Mouse (Mus musculus) retina, postnatal 1 day (tissue): ENCODE data around the gene Arhgap18.
A peak's percentile ranks its signal among the peaks of the same experiment; 100 is the strongest.

ENCODE experiments used
- DNase-seq: peaks from one replicate; pipeline ENCODE4 v3.0.0-alpha.2; 2012

Arhgap18 gene

GRCm38 (mm10) chr10:26780581-26780980 is 27.4 kb downstream of the Arhgap18 start:
- DNase-seq = no peak

DNA sequence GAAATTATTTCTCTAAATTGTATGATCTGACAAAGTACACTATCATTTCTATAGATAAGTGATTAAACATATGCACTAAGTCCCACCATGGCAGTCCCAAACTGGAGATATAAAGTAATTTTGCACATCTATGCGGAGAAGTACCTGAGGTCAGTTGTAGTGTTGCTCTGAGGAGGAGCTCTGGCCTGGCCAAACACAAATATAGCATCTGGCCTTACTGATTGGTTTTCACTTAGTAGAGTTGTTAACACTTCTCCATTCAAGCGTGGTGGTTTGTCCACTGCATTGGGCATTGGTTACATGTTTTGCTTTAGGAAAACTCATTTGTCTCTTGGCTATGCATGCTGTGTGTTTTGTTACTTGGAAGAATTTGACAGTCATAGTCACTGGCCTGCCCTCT is 36.5 kb downstream of the Arhgap18 start:
- DNase-seq = no peak

- DNase-seq = no peak
Measured at GRCm38 (mm10) chr10:26791810-26792209, 38.6 kb downstream of the Arhgap18 start.

- DNase-seq = no peak
Measured at GRCm38 (mm10) chr10:26793013-26793412, 39.8 kb downstream of the Arhgap18 start.

- no peak for DNase-seq
Measured at GRCm38 (mm10) chr10:26796432-26797286, 43.4 kb downstream of the Arhgap18 start.

GRCm38 (mm10) chr10:26797287-26797672 is 44.1 kb downstream of the Arhgap18 start:
- no peak for DNase-seq

DNA sequence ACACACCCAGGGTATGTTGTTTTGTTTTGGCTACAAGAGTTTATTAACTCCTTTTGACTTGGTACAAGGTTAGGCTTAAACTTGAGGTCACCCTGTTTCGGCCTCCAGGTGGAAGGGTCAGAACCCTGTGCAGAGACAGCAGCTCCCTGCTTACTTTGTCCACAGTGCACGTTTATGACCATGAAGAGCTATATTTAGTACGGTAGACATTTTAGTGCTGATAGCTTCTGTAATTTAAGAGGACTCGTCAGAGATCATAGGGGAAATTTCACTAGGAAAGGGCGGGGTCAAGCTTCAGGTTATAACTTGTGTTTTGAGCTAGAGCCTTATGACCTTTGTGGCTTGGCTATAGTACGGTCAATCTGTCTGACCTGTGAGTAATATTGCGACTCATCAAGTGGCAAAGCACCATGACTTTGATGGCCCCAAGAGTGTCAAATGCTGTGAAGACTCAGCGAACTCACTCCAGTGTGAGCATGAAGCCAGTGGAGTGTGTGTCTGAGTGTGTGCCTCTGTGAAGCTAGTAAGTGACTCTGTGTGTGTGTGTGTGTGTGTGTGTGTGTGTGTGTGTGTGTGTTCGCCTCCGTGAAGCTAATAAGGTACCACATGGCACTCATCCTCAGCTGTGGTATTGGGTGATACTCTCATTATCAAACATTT is 45.7 kb downstream of the Arhgap18 start:
- DNase-seq = no peak

DNA sequence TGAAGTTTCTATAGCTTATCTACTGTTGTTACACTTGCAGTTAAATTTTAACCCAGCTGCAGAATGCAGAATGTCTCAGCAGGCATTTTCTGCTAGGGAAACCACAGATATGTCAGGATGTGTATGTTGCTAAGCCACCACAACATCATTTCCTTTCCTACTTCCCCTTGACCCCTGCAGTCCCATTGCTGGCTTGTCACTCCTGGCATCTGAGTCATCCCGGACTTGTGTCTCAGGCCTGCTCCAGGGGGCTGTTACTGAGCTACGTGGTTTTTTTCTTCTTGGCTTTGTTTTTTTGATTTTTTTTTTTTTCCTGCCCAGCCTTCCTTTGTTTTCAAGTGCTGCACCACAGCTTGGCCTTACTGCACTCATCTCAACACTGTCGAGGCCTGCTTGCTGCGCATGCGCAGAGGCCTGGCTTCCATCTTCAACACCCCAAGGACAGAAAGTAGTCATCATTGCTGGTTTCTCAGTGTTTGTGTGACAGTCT is 46.4 kb downstream of the Arhgap18 start:
- DNase-seq = no peak

- DNase-seq = no peak
Measured at GRCm38 (mm10) chr10:26804351-26804983, 51.2 kb downstream of the Arhgap18 start.

DNA sequence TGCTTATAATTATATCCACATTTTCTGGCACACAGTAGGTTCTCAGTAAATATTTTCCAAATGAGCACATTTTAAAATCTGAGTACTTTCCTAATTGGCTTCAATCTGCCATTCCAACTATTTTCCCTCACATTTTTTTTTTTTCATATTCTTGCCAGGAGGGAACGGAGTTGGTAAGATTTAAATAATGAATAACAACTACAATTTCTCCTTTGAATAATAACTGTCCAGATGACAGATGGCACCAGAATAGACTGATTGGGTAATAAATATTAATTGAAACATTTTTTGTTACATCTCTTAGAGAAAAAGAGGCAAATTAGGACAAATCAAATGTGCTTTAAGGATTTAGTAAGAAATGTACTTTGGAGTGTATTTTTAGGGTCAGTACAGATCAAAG is 51.8 kb downstream of the Arhgap18 start:
- no peak for DNase-seq

GRCm38 (mm10) chr10:26806092-26806491 is 52.9 kb downstream of the Arhgap18 start:
- DNase-seq = no peak

DNA sequence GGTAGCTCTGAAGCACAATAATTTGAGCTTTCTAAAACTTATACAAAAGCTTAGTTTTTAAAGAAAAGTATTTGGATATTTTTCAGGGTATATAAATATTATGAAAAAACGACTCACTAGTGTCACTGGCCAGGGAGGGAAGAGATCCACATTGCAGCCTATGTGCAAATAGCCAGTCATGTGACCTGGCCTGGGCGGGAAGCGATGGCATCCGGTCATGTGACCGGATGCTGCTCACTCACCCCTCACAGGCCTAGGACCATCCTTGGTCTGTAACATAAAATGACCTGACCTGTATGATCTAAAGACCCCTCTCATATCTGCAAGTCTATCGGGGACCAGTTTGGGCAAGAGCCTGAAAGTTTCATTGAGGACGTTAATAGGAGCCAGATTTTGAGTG is 56.8 kb downstream of the Arhgap18 start:
- DNase-seq = no peak

GRCm38 (mm10) chr10:26810810-26811209 is 57.6 kb downstream of the Arhgap18 start:
- DNase-seq = no peak

DNA sequence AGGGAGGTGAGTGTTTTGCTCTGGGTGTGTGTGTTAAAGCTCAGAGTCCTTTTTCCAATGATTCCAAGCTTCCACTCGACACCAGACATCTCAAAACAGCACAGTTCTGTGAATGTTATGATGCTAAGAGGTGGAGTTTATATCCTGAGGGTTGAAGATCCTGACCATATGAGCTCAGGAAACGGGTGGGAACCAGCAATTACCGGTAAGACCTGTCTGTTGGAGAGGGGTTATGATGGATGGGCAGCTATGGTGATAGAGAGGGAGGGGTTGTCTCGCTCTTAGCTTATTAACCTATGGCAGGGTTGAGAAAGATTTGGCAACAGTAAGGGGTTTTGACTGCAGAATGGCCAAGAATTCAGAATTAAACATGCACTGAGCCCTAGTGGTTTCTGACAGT is 58.1 kb downstream of the Arhgap18 start:
- DNase-seq = no peak

- no peak for DNase-seq
Measured at GRCm38 (mm10) chr10:26815646-26816045, 62.4 kb downstream of the Arhgap18 start.

- DNase-seq = no peak
Measured at GRCm38 (mm10) chr10:26820326-26820725, 67.1 kb downstream of the Arhgap18 start.

- no peak for DNase-seq
Measured at GRCm38 (mm10) chr10:26820936-26821335, 67.7 kb downstream of the Arhgap18 start.

GRCm38 (mm10) chr10:26823997-26824396 is 70.8 kb downstream of the Arhgap18 start:
- DNase-seq = no peak

DNA sequence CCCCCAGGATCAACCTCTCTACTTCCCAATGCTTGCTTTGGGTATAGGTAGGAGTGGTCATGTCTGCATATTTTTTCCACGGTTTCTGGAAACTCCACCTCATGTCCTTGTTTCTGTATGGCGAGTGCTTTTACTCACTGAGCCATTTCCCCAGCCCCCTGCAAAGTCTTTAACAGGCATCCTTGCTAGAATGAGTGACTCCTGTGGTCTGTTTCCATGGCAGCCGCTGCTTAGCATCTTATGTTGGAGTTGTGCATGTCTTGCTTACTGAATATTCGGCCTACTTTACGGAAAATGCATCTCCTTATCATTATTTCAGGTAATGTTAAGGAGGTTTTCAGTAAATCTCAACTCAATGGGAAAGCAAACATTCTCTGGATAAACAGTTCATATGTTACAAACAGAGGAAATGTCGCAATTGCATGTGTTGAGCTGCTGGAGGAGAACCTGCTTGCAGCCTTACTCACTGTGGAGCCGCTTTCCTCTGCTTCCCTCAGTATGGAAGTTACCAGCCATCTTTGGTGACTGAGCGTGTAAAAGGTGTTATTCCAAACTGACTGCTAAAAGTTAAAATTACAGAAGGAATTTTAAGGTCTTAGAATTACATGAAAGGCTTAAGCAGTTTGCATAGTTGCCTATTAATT is 72.1 kb downstream of the Arhgap18 start:
- peak; percentile 17 for DNase-seq

DNA sequence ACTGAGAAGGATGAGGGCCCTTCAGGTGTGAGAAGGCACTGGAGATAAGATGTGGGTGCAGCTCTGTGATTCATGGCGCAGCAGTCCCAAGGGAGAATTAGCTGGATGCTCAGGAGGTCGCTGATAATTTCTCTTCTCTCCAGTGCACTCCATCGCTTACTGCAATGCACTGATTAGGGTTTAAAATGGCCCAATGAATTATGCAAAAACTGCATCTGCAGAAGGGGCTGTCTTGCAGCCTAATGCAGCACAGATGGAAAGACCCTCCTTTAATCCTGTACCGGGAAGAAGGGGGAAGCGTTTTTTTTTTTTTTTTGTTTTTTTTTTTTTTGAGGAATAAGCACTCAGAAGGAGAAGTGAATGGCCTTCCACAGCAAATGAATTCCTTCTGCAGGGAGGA is 74.1 kb downstream of the Arhgap18 start:
- DNase-seq = no peak

DNA sequence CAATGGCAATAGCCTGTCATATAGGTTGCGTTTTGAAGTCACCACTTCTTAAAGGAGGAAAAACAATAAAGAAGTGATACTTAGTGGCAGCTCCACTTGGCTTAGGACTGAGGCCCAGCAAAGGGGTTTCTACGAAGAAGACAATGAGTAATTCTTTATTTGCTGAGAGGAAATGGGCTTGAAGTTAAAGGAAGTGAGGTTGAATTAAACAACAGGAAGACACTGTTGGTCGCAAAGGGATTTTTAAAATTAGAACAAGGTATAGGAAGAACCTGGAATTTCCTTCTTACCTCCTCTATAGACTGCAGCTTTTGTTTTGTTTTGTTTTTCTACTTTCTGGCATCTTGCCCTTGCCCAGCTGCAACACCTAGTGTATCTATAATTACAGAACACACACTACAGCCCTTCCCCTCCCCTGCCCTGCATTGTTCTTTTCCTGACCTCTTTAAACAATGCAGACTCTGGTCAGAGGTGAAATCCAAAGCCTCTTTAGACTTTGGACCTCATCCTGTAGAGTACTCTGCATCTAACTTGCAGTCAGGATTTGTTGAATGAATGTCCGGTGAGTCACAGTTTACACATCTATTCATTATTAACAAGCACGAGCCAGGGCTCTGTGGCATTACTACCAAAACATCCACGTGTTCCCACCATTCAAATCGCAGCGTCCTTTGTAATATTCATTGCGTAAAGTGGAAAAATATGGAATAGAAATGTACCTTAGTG is 75.4 kb downstream of the Arhgap18 start:
- no peak for DNase-seq

GRCm38 (mm10) chr10:26832068-26832467 is 78.8 kb downstream of the Arhgap18 start:
- DNase-seq = no peak
